Mouse (Mus musculus) embryonic facial prominence, embryonic 12.5 days (tissue): ENCODE measurements at regions not wholly inside any gene's neighbourhood (a gene's known extent, or its start where the extent isn't known, plus 50 kb on each side); places are given as distances from the start of the nearest gene placed in this dataset.

Source experiments
- ATAC-seq: fragments of 200-750 bp; cut with Nextera tagmentation; 2 replicates; pipeline ENCODE4 v1.8.0; 2017; ENCODE audit not compliant: insufficient number of reproducible peaks, insufficient read depth, low FRiP score, low TSS enrichment
- H3K27ac ChIP-seq: fragments of 300-500 bp; sonication (generic); 2 replicates; pipeline ENCODE4 v1.5.1; 2016; ENCODE audit warnings: mild to moderate bottlenecking
- H3K27me3 ChIP-seq: fragments of 300-500 bp; sonication (generic); 2 replicates; pipeline ENCODE4 v1.6.1; 2016; ENCODE audit warnings: mild to moderate bottlenecking, moderate library complexity
- H3K36me3 ChIP-seq: fragments of 300-500 bp; sonication (generic); 2 replicates; pipeline ENCODE4 v1.6.1; 2016; ENCODE audit warnings: mild to moderate bottlenecking
- H3K4me1 ChIP-seq: fragments of 300-500 bp; sonication (generic); 2 replicates; pipeline ENCODE4 v1.6.1; 2016
- H3K4me2 ChIP-seq: fragments of 300-500 bp; sonication (generic); replicated peaks from 2 replicates; pipeline ENCODE4 v1.6.1; 2016; ENCODE audit warnings: mild to moderate bottlenecking, moderate library complexity
- H3K4me3 ChIP-seq: fragments of 300-500 bp; sonication (generic); 2 replicates; pipeline ENCODE4 v1.5.1; 2016; ENCODE audit warnings: mild to moderate bottlenecking
- H3K9ac ChIP-seq: fragments of 300-500 bp; sonication (generic); 2 replicates; pipeline ENCODE4 v1.6.1; 2016; ENCODE audit warnings: mild to moderate bottlenecking, moderate library complexity
- H3K9me3 ChIP-seq: fragments of 300-500 bp; sonication (generic); 2 replicates; pipeline ENCODE4 v1.6.1; 2016; ENCODE audit warnings: mild to moderate bottlenecking, moderate library complexity
- whole genome bisulfite sequencing: fragments of 180-500 bp; shearing (Covaris S2); methylation state at CpG from one replicate; pipeline ENCODE4 v1.1.7; 2016; 5-methylcytosine and 5-hydroxymethylcytosine counted together

GRCm38 (mm10) chr9:88274040-88274439 lies 53.0 kb upstream of the Nt5e start:
- Histone ChIP-seq H3K4me1 (no peaks in the 10 kb centered on the region), H3K4me2 (no peak overlapping the region), H3K27ac (no peak overlapping the region), H3K9me3 (no peaks in the 10 kb centered on the region), H3K9ac (no peak overlapping the region), H3K27me3 (no peaks in the 10 kb centered on the region), H3K36me3 (no peaks in the 10 kb centered on the region), H3K4me3 (no peak overlapping the region)
- ATAC-seq, result no peak

- Histone ChIP-seq H3K9ac (no peak overlapping the region), H3K4me3 (no peak overlapping the region), H3K36me3 (no peaks in the 10 kb centered on the region), H3K4me1 (no peaks in the 10 kb centered on the region), H3K4me2 (no peak overlapping the region), H3K27ac (no peak overlapping the region), H3K27me3 (no peaks in the 10 kb centered on the region), H3K9me3 (no peaks in the 10 kb centered on the region)
- WGBS, result 74% methylated on average over 3 of the region's 3 CpGs
- ATAC-seq, result no peak
Measured at GRCm38 (mm10) chr9:88274681-88275336, 52.2 kb upstream of the Nt5e start.

DNA sequence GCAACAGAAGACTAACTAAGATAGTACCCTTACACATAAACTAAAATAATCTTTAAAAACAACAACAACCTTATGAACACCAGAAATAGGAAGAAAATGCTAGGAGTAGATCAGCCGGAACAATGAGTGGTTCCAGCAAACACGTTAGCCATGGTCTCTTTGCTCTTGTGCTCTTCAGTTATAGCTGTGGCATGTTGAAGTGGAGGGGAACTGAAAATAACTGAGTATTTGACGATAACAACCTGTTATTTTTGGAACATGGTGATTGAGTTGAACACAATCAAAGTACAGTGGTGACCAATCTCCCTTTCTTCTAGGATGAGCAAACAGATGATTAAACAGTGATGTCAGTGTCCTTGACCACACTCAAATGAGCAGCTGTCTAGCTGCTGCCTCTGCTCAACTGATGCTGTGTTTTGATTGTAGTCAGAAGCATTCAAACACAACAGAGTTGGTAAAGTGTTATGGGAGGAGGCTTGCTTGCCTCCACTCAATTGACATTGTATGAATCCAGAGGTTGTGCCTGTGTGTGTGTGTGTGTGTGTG lies 50.9 kb upstream of the Nt5e start:
- Histone ChIP-seq H3K27ac (no peak overlapping the region), H3K4me3 (no peak overlapping the region), H3K9ac (no peak overlapping the region), H3K4me2 (no peak overlapping the region), H3K36me3 (no peaks in the 10 kb centered on the region), H3K9me3 (no peaks in the 10 kb centered on the region), H3K4me1 (no peaks in the 10 kb centered on the region), H3K27me3 (no peaks in the 10 kb centered on the region)
- 85% methylated on average over 3 of the region's 3 CpGs for WGBS
- no peak for ATAC-seq

- H3K9ac ChIP-seq, result no peak overlapping the region
- no peak overlapping the region for H3K4me2 ChIP-seq
- H3K36me3 ChIP-seq, result no peaks in the 10 kb centered on the region
- no peak overlapping the region for H3K27ac ChIP-seq
- no peaks in the 10 kb centered on the region for H3K27me3 ChIP-seq
- no peaks in the 10 kb centered on the region for H3K9me3 ChIP-seq
- H3K4me3 ChIP-seq, result no peak overlapping the region
- no peak for ATAC-seq
- H3K4me1 ChIP-seq, result no peaks in the 10 kb centered on the region
- 87% methylated on average over 6 of the region's 6 CpGs for WGBS
Measured at GRCm38 (mm10) chr9:88277031-88277430, 50.0 kb upstream of the Nt5e start.
